Mouse (Mus musculus): ENCODE data around the gene Ift43. TPM values are rescaled to one million over a fixed set of nuclear protein-coding genes. Genes with fewer than 3 reads are reported as not detected.

Gene Ift43
- polyA plus RNA-seq, 1 experiment from 2014 or later: 35.2 TPM

- H3K9me3 ChIP-seq (replicated peaks): no peaks in the 10 kb centered on the region
- 0 out of 2 replicates have a peak overlapping the region, but pooled peaks have one; percentile 1 for H3K27ac ChIP-seq (replicated peaks)
- H3K4me1 ChIP-seq: peaks cover 18% of the 10 kb centered on the region
- ATAC-seq (ENCODE audit: low FRiP score): no peak
- no peaks in the 10 kb centered on the region for H3K36me3 ChIP-seq
- WGBS: 83% methylated on average over 20 of the region's 20 CpGs
- H3K4me3 ChIP-seq (replicated peaks): no peak overlapping the region
- H3K4me2 ChIP-seq: no peak overlapping the region
- no peaks in the 10 kb centered on the region for H3K27me3 ChIP-seq (replicated peaks)
- H3K9ac ChIP-seq (replicated peaks): no peak overlapping the region
Measured at GRCm38 (mm10) chr12:86158689-86159483, 76.5 kb downstream of the Ift43 start.

- Histone ChIP-seq H3K27ac (replicated peaks) (no peak overlapping the region), H3K27me3 (replicated peaks) (no peaks in the 10 kb centered on the region), H3K36me3 (no peaks in the 10 kb centered on the region), H3K4me3 (replicated peaks) (no peak overlapping the region), H3K4me2 (no peak overlapping the region), H3K9ac (replicated peaks) (no peak overlapping the region), H3K9me3 (replicated peaks) (no peaks in the 10 kb centered on the region), H3K4me1 (peaks cover 21% of the 10 kb centered on the region)
- no peak for ATAC-seq (ENCODE audit: low FRiP score)
- 95% methylated on average over 6 of the region's 6 CpGs for WGBS
Measured at GRCm38 (mm10) chr12:86161436-86161835, 79.1 kb downstream of the Ift43 start.

GRCm38 (mm10) chr12:86161942-86162341 is 79.6 kb downstream of the Ift43 start:
- H3K4me1 ChIP-seq: peaks cover 22% of the 10 kb centered on the region
- no peak overlapping the region for H3K4me3 ChIP-seq (replicated peaks)
- ATAC-seq (ENCODE audit: low FRiP score): no peak
- no peak overlapping the region for H3K27ac ChIP-seq (replicated peaks)
- H3K36me3 ChIP-seq: no peaks in the 10 kb centered on the region
- no peaks in the 10 kb centered on the region for H3K27me3 ChIP-seq (replicated peaks)
- WGBS: 92% methylated on average over 5 of the region's 5 CpGs
- H3K9me3 ChIP-seq (replicated peaks): no peaks in the 10 kb centered on the region
- H3K4me2 ChIP-seq: no peak overlapping the region
- no peak overlapping the region for H3K9ac ChIP-seq (replicated peaks)

GRCm38 (mm10) chr12:86162890-86163816 is 80.8 kb downstream of the Ift43 start:
- no peak overlapping the region for H3K4me3 ChIP-seq (replicated peaks)
- H3K4me2 ChIP-seq: no peak overlapping the region
- H3K27ac ChIP-seq (replicated peaks): no peak overlapping the region
- H3K36me3 ChIP-seq: no peaks in the 10 kb centered on the region
- H3K9ac ChIP-seq (replicated peaks): no peak overlapping the region
- no peaks in the 10 kb centered on the region for H3K9me3 ChIP-seq (replicated peaks)
- ATAC-seq (ENCODE audit: low FRiP score): no peak
- 15% methylated on average over 12 of the region's 12 CpGs for WGBS
- no peaks in the 10 kb centered on the region for H3K27me3 ChIP-seq (replicated peaks)
- H3K4me1 ChIP-seq: peaks cover 24% of the 10 kb centered on the region

- no peak for ATAC-seq (ENCODE audit: low FRiP score)
- no peak overlapping the region for H3K9ac ChIP-seq (replicated peaks)
- WGBS: 62% methylated on average over 2 of the region's 2 CpGs
Measured at GRCm38 (mm10) chr12:86166244-86166643, 83.9 kb downstream of the Ift43 start.

GRCm38 (mm10) chr12:86167075-86167474 is 84.7 kb downstream of the Ift43 start:
- H3K27ac ChIP-seq (replicated peaks): no peak overlapping the region
- H3K4me1 ChIP-seq: peaks cover 22% of the 10 kb centered on the region
- WGBS: 41% methylated on average over 9 of the region's 9 CpGs
- no peaks in the 10 kb centered on the region for H3K27me3 ChIP-seq (replicated peaks)
- H3K9ac ChIP-seq (replicated peaks): no peak overlapping the region
- no peak for ATAC-seq (ENCODE audit: low FRiP score)
- H3K9me3 ChIP-seq (replicated peaks): no peaks in the 10 kb centered on the region
- H3K36me3 ChIP-seq: no peaks in the 10 kb centered on the region
- no peak overlapping the region for H3K4me3 ChIP-seq (replicated peaks)
- no peak overlapping the region for H3K4me2 ChIP-seq

More at GRCm38 (mm10) chr12:86166244-86166643, 83.9 kb downstream of the Ift43 start:
- H3K9me3 ChIP-seq (replicated peaks): no peaks in the 10 kb centered on the region
- H3K27me3 ChIP-seq (replicated peaks): no peaks in the 10 kb centered on the region
- H3K4me2 ChIP-seq: no peak overlapping the region
- no peak overlapping the region for H3K27ac ChIP-seq (replicated peaks)
- H3K4me1 ChIP-seq: peaks cover 22% of the 10 kb centered on the region
- no peak overlapping the region for H3K4me3 ChIP-seq (replicated peaks)
- no peaks in the 10 kb centered on the region for H3K36me3 ChIP-seq

- WGBS: 11% methylated on average over 1 of the region's 1 CpGs
- no peaks in the 10 kb centered on the region for H3K27me3 ChIP-seq (replicated peaks)
Measured at GRCm38 (mm10) chr12:86168712-86169111, 86.4 kb downstream of the Ift43 start.

GRCm38 (mm10) chr12:86169195-86169594 is 86.9 kb downstream of the Ift43 start:
- Histone ChIP-seq H3K4me2 (no peak overlapping the region), H3K9ac (replicated peaks) (no peak overlapping the region), H3K4me3 (replicated peaks) (no peak overlapping the region), H3K27me3 (replicated peaks) (no peaks in the 10 kb centered on the region), H3K27ac (replicated peaks) (no peak overlapping the region), H3K4me1 (peaks cover 29% of the 10 kb centered on the region), H3K36me3 (no peaks in the 10 kb centered on the region), H3K9me3 (replicated peaks) (no peaks in the 10 kb centered on the region)
- ATAC-seq (ENCODE audit: low FRiP score): no peak
- WGBS: 67% methylated on average over 5 of the region's 5 CpGs

More at GRCm38 (mm10) chr12:86168712-86169111, 86.4 kb downstream of the Ift43 start:
- ATAC-seq (ENCODE audit: low FRiP score): no peak
- Histone ChIP-seq H3K27ac (replicated peaks) (no peak overlapping the region), H3K4me1 (peaks cover 25% of the 10 kb centered on the region), H3K36me3 (no peaks in the 10 kb centered on the region), H3K4me2 (no peak overlapping the region), H3K9ac (replicated peaks) (no peak overlapping the region), H3K9me3 (replicated peaks) (no peaks in the 10 kb centered on the region), H3K4me3 (replicated peaks) (no peak overlapping the region)

GRCm38 (mm10) chr12:86173314-86173713 is 91.0 kb downstream of the Ift43 start:
- Histone ChIP-seq H3K4me1 (peaks cover 31% of the 10 kb centered on the region), H3K27me3 (replicated peaks) (peaks cover 3% of the 10 kb centered on the region; the same call in 1 of the 2 replicates), H3K27ac (replicated peaks) (no peak overlapping the region), H3K9me3 (replicated peaks) (no peaks in the 10 kb centered on the region), H3K4me3 (replicated peaks) (no peak overlapping the region), H3K4me2 (no peak overlapping the region), H3K9ac (replicated peaks) (no peak overlapping the region), H3K36me3 (no peaks in the 10 kb centered on the region)
- ATAC-seq (ENCODE audit: low FRiP score): no peak
- WGBS: 36% methylated on average over 6 of the region's 6 CpGs

GRCm38 (mm10) chr12:86174369-86174768 is 92.0 kb downstream of the Ift43 start:
- Histone ChIP-seq H3K9ac (replicated peaks) (no peak overlapping the region), H3K4me2 (no peak overlapping the region), H3K27ac (replicated peaks) (0 out of 2 replicates have a peak overlapping the region, but pooled peaks have one; percentile 23), H3K9me3 (replicated peaks) (no peaks in the 10 kb centered on the region), H3K27me3 (replicated peaks) (peaks cover 3% of the 10 kb centered on the region; the same call in 1 of the 2 replicates), H3K4me3 (replicated peaks) (no peak overlapping the region), H3K36me3 (no peaks in the 10 kb centered on the region), H3K4me1 (peaks cover 31% of the 10 kb centered on the region)
- ATAC-seq (ENCODE audit: low FRiP score): peak; percentile 11; the same call in 1 of the 2 replicates
- 47% methylated on average over 12 of the region's 12 CpGs for WGBS

GRCm38 (mm10) chr12:86175476-86175942 is 93.2 kb downstream of the Ift43 start:
- no peak overlapping the region for H3K4me2 ChIP-seq
- H3K27ac ChIP-seq (replicated peaks): no peak overlapping the region
- no peaks in the 10 kb centered on the region for H3K9me3 ChIP-seq (replicated peaks)
- H3K36me3 ChIP-seq: no peaks in the 10 kb centered on the region
- WGBS: 12% methylated on average over 12 of the region's 12 CpGs
- no peak for ATAC-seq (ENCODE audit: low FRiP score)
- no peak overlapping the region for H3K4me3 ChIP-seq (replicated peaks)
- H3K4me1 ChIP-seq: peaks cover 34% of the 10 kb centered on the region
- H3K27me3 ChIP-seq (replicated peaks): peaks cover 3% of the 10 kb centered on the region; the same call in 1 of the 2 replicates
- H3K9ac ChIP-seq (replicated peaks): no peak overlapping the region
